Mouse (Mus musculus) limb, embryonic 14.5 days (tissue): ENCODE results near the gene Calml4. TPM values are rescaled to one million over a fixed set of nuclear protein-coding genes. Genes with fewer than 3 reads are reported as not detected.
"Not testable (repeated sequence)": the region's sequence is repeated elsewhere in the genome, so short reads cannot be mapped to it uniquely, and the experiment has no call there.

Experiments
- ATAC-seq: fragments of 200-750 bp; cut with Nextera tagmentation; 2 replicates; pipeline ENCODE4 v1.8.0; 2017; ENCODE audit warnings: low read depth, moderate number of reproducible peaks, moderate TSS enrichment; ENCODE audit not compliant: low FRiP score
- DNase-seq: peaks from one replicate; pipeline ENCODE4 v3.0.0-alpha.2; 2015; ENCODE audit warnings: low spot score
- H3K27ac ChIP-seq: fragments of 300-500 bp; sonication (generic); replicated peaks from 2 replicates; pipeline ENCODE4 v1.5.1; 2014; ENCODE audit warnings: low read depth, mild to moderate bottlenecking, low read length, moderate library complexity, mixed read lengths
- H3K27me3 ChIP-seq: fragments of 300-500 bp; sonication (generic); 2 replicates; pipeline ENCODE4 v1.6.1; 2014; ENCODE audit warnings: low read length, mixed read lengths; ENCODE audit not compliant: control insufficient read depth, insufficient read depth
- H3K36me3 ChIP-seq: fragments of 300-500 bp; sonication (generic); 2 replicates; pipeline ENCODE4 v1.6.1; 2014; ENCODE audit warnings: mild to moderate bottlenecking, low read length, moderate library complexity, mixed read lengths; ENCODE audit not compliant: control insufficient read depth, insufficient read depth
- H3K4me1 ChIP-seq: fragments of 300-500 bp; sonication (generic); 2 replicates; pipeline ENCODE4 v1.6.1; 2014; ENCODE audit warnings: antibody characterized with exemption, low read length, mixed read lengths; ENCODE audit not compliant: control insufficient read depth, insufficient read depth
- H3K4me2 ChIP-seq: fragments of 300-500 bp; sonication (generic); replicated peaks from 2 replicates; pipeline ENCODE4 v1.6.1; 2014; ENCODE audit warnings: low read depth, mild to moderate bottlenecking, low read length, moderate library complexity; ENCODE audit not compliant: severe bottlenecking
- H3K4me3 ChIP-seq: fragments of 300-500 bp; sonication (generic); replicated peaks from 2 replicates; pipeline ENCODE4 v1.5.1; 2014; ENCODE audit warnings: low read length
- H3K9ac ChIP-seq: fragments of 300-500 bp; sonication (generic); 2 replicates; pipeline ENCODE4 v1.6.1; 2014; ENCODE audit warnings: mild to moderate bottlenecking, low read depth, low read length, moderate library complexity; ENCODE audit not compliant: severe bottlenecking
- H3K9me3 ChIP-seq: fragments of 300-500 bp; sonication (generic); 2 replicates; pipeline ENCODE4 v1.6.1; 2016; ENCODE audit warnings: low read length; ENCODE audit not compliant: control insufficient read depth
- POLR2A ChIP-seq: fragments of 200-500 bp; IDR thresholded peaks from 2 replicates; pipeline ENCODE4 v1.8.0; 2012; ENCODE audit warnings: inconsistent platforms, mild to moderate bottlenecking, moderate library complexity, borderline replicate concordance; ENCODE audit not compliant: insufficient read depth, insufficient read length; ENCODE audit errors: extremely low read depth
- WGBS: fragments of 180-500 bp; shearing (Covaris S2); extraction: QIAGEN DNeasy Blood & Tissue Kit; methylation state at CpG from one replicate; pipeline ENCODE4 v1.1.7; 2014; 5-methylcytosine and 5-hydroxymethylcytosine counted together
- polyA plus RNA-seq, 2 experiments: library from polyadenylated mRNA; depleted of rRNA in 1 of 2; stranded (reverse) in 1 of 2; unstranded in 1 of 2; fragments of >200 nt; fragmentation: Nextera tagmentation in 1 of 2; extraction: Ambion mirVana in 1 of 2; gene quantifications; 2 replicates each; pipeline versions ENCODE4 v1.2.1 to v1.2.3; 2012 to 2014

Gene Calml4
- polyA plus RNA-seq, 2 experiments = 14.3 to 18.7 TPM

DNA sequence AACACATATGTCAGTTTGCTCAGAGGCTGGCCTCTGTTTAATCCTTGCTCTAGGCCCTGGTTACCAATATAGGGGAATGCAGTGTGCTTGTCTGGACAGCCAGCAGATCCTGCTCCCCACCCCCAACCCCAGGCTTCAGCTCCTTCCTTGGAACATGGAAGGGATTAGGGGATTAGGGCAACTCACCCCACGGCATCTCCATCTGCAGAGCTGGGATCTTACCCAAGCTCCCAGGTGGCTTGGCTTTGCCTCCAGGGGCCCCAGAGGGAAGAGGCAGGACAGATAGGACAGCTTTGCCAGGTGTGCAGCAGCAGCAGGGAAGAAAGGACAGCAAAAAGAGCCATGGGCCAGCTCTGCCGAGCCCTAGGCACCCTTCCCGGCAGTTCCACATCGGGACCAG, 3.0 kb downstream of the Calml4 start:
- ATAC-seq (no peak), DNase-seq (no peak)
- H3K9me3 ChIP-seq = no peaks in the 10 kb centered on the region
- H3K4me2 ChIP-seq = no peak overlapping the region
- no peak overlapping the region for H3K9ac ChIP-seq
- 60% methylated on average over 4 of the region's 4 CpGs for WGBS
- no peak for TF ChIP-seq POLR2A
- peaks cover 31% of the 10 kb centered on the region for H3K4me1 ChIP-seq
- H3K36me3 ChIP-seq = no peaks in the 10 kb centered on the region
- H3K27me3 ChIP-seq = no peaks in the 10 kb centered on the region
- H3K4me3 ChIP-seq = no peak overlapping the region
- no peak overlapping the region for H3K27ac ChIP-seq

DNA sequence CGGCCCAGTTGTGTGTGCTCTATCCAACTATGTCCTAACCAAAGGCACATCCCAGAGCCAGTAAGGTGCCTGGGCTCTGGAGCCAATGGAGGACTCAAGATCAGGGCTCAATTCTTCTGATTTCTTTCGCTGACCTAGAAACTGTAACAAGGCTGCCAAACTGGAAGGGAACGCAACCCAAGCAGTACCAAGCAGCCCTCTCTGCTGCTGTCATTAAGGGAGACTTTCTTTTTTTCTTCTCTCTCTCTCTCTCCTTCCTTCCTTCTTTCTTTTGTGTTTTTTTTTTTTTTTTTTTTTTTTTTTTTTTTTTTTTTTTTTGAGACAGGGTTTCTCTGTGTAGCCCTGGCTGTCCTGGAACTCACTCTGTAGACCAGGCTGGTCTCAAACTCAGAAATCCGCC, 11.4 kb downstream of the Calml4 start:
- H3K9ac ChIP-seq, H3K4me2 ChIP-seq, H3K27me3 ChIP-seq, ATAC-seq, H3K36me3 ChIP-seq, DNase-seq, H3K27ac ChIP-seq, H3K4me3 ChIP-seq, H3K4me1 ChIP-seq, H3K9me3 ChIP-seq: not testable (repeated sequence)
- WGBS = 89% methylated on average over 4 of the region's 4 CpGs

DNA sequence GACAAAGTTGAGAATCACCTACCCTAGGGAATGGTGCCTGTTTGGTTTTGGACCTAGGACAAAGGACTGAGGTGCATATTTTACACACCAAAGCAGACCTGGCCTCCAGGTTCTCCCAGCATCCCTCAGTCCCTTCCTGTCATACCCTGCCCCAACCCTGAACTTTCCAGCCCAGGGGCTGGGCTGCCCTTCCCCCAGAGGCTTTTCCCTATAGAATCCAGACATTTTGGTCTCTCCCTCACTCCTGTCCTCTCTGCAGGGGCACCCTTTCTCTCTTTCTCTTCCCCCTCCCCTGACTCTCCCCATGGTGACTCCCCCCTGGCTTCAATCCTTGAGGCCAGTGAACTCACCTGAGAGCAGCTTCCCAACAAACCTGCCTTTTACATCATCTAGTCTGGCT, 12.8 kb downstream of the Calml4 start:
- H3K36me3 ChIP-seq = no peaks in the 10 kb centered on the region
- no peak overlapping the region for H3K4me2 ChIP-seq
- H3K4me3 ChIP-seq = no peak overlapping the region
- TF ChIP-seq POLR2A = no peak
- DNase-seq (no peak), ATAC-seq (no peak)
- H3K9me3 ChIP-seq = no peaks in the 10 kb centered on the region
- H3K27ac ChIP-seq = no peak overlapping the region
- H3K9ac ChIP-seq = no peak overlapping the region
- no peaks in the 10 kb centered on the region for H3K4me1 ChIP-seq
- H3K27me3 ChIP-seq = no peaks in the 10 kb centered on the region

GRCm38 (mm10) chr9:62876966-62877616, 19.2 kb downstream of the Calml4 start:
- no peak overlapping the region for H3K4me2 ChIP-seq
- H3K4me1 ChIP-seq = peaks cover 6% of the 10 kb centered on the region; the same call in 1 of the 2 replicates
- H3K27me3 ChIP-seq = no peaks in the 10 kb centered on the region
- no peak for TF ChIP-seq POLR2A
- no peak overlapping the region for H3K4me3 ChIP-seq
- H3K36me3 ChIP-seq = peaks cover 28% of the 10 kb centered on the region
- DNase-seq (no peak), ATAC-seq (no peak)
- no peaks in the 10 kb centered on the region for H3K9me3 ChIP-seq
- H3K9ac ChIP-seq = no peak overlapping the region
- WGBS = 80% methylated on average over 7 of the region's 7 CpGs
- no peak overlapping the region for H3K27ac ChIP-seq

DNA sequence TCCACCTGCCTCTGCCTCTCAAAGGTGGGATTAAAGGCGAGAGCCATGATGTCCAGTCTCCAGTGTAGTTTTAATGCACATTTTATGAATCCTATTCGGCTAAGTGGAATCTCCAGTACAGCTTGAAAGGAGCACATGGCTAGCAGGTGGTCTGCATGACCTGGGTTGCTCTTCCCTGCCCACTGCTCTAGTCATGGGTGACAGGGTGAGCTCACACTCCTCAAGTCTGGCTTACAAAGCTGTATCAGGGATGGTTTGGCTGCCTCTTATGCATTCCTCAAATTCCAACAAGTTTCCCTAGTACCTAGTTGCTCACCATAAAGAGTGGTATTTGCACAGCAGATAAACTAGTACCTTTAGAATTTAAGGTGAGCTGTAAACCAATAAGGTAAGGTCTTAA, 19.9 kb downstream of the Calml4 start:
- no peak for TF ChIP-seq POLR2A
- no peak overlapping the region for H3K4me2 ChIP-seq
- 64% methylated on average over 2 of the region's 2 CpGs for WGBS
- no peak overlapping the region for H3K27ac ChIP-seq
- H3K36me3 ChIP-seq = peaks cover 34% of the 10 kb centered on the region
- no peak overlapping the region for H3K9ac ChIP-seq
- peaks cover 6% of the 10 kb centered on the region; the same call in 1 of the 2 replicates for H3K4me1 ChIP-seq
- no peak for ATAC-seq
- no peaks in the 10 kb centered on the region for H3K27me3 ChIP-seq
- no peak for DNase-seq
- H3K4me3 ChIP-seq = no peak overlapping the region
- H3K9me3 ChIP-seq = no peaks in the 10 kb centered on the region

DNA sequence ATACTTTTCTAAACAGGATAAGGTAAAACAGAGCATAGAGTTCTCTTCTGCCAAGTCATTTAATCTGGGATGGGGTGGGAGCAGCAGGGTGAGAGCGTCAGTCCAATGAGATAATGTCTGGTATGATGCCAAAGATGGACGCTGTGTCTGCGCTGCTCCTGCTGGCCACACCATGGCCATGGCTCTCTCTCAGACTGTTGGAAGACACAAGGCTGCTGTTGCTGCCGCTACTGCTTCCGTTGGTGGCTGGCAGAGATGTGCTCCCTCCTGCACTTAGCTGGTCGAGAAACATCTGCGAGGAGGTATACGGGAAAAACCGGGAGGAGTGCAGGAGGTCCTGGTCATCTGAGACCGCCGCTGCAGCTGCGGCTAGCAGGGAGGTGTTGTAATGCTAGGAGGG, 24.0 kb downstream of the Calml4 start:
- no peaks in the 10 kb centered on the region for H3K27me3 ChIP-seq
- WGBS = 67% methylated on average over 12 of the region's 12 CpGs
- no peak overlapping the region for H3K9ac ChIP-seq
- H3K27ac ChIP-seq = no peak overlapping the region
- peaks cover 67% of the 10 kb centered on the region for H3K36me3 ChIP-seq
- no peak for TF ChIP-seq POLR2A
- no peaks in the 10 kb centered on the region for H3K9me3 ChIP-seq
- H3K4me3 ChIP-seq = no peak overlapping the region
- no peak overlapping the region for H3K4me2 ChIP-seq
- H3K4me1 ChIP-seq = peaks cover 6% of the 10 kb centered on the region; the same call in 1 of the 2 replicates
- DNase-seq = no peak
- ATAC-seq = no peak
